Mouse (Mus musculus): Measurements from ENCODE around the gene Stk38l.
"Not testable (repeated sequence)": the region's sequence is repeated elsewhere in the genome, so short reads cannot be mapped to it uniquely, and the experiment has no call there.

Gene Stk38l

DNA sequence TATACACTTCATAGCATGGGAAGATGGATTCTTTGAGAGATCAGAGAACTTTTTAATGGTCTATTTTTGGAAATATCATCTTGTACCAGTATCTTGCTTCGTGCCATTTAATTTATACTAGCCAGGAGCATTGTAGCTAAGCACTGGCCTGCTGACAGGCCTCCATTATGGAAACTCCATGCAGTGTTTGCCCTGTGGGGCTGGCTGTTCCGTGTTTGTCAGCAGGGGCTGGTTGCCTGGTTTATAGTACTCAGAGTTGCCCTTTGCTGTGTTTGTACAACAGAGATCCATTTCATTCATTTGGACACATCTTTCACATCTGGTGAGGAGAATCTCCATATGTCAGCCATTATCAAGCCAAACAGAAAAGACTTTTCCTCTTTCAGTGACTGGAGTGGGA, 6.9 kb downstream of the Stk38l start:
- in situ Hi-C loops (cut with MboI; ENCODE audit: low pct_unique_long_range_greater_than_20kb in 1 of 2, low sequenced_read_pairs in 2 of 2, unreplicated experiment in 1 of 2): no loop called here

DNA sequence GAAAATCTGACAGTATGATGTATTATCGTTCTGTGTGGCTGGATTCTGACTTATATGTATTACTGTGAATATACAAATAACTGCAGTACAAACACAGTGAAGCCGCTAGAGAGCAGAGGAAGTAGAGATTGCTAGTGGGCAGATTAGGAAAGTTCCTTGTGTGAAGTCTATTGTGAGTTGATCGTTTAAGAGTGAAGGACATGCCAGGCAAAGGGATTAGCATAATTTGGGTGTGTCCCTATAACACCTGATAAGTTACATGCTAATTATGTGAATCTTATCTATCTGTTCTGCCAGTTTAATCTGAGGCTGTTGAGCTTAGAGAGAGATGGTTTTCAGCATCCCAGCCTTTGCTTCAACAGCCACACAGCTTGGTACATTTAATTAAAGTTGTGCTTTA, 7.4 kb downstream of the Stk38l start:
- in situ Hi-C loops (cut with MboI; ENCODE audit: low pct_unique_long_range_greater_than_20kb in 1 of 2, low sequenced_read_pairs in 2 of 2, unreplicated experiment in 1 of 2): no loop called here

DNA sequence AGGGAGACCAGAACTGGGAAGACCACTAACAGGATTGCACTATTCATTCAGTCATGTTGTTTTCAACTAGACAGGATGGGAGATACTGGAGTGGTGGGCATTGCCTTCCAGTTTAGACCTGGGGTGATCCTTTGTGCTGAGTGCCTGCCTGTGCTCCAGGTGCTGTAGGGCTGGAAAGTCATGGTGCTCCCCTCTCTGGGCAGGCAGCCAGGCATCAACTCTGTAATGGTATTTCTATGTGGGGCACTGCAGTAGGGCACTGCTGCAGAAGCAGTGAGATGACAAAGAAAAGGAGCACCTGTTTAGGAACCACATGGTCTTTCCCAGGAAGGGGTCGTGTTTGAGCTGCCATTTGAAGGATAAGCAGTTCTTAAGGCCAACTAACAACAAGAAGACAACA, 7.9 kb downstream of the Stk38l start:
- in situ Hi-C loops (cut with MboI; ENCODE audit: low pct_unique_long_range_greater_than_20kb in 1 of 2, low sequenced_read_pairs in 2 of 2, unreplicated experiment in 1 of 2): no loop called here

DNA sequence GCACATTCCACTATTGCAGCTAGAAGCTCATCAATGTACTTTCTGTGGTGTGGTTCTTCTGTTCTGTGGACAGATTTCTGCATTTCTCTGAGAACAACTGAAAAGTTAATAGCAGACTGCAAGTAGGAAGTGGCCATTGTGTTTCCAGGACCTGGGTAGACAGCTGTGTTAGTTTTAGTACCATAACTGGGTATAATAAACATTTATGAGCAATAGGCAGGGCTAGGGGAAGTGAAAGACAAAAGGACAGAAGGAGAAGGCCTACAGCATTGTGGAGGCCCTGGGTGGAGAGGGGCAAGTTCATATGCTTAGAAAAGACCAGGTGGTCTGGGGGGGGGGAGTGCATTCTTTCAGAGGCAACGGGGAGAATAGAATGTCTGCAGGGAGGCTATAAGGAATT, 8.8 kb downstream of the Stk38l start:
- in situ Hi-C loops (cut with MboI; ENCODE audit: low pct_unique_long_range_greater_than_20kb in 1 of 2, low sequenced_read_pairs in 2 of 2, unreplicated experiment in 1 of 2): no loop called here

DNA sequence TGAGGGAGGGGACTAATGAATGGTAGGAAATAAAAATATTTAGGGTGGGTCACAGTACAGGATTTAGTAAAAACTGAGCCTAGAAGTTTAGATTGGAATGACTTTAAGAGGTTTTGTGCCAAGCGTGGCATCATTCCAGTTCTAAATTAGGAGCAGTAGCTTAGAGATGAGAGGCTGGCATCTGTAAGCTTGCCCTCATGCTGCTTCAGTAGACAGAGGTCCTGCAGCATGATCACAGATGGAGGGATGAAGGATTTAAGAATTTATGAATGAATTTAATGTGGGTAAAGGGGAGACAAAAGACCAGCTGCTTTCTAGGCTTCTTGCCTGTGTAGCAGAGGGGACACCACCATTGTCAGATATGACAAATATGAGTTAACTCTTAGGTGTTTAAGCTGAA, 14.1 kb downstream of the Stk38l start:
- in situ Hi-C loops (cut with MboI; ENCODE audit: low pct_unique_long_range_greater_than_20kb in 1 of 2, low sequenced_read_pairs in 2 of 2, unreplicated experiment in 1 of 2): no loop called here

DNA sequence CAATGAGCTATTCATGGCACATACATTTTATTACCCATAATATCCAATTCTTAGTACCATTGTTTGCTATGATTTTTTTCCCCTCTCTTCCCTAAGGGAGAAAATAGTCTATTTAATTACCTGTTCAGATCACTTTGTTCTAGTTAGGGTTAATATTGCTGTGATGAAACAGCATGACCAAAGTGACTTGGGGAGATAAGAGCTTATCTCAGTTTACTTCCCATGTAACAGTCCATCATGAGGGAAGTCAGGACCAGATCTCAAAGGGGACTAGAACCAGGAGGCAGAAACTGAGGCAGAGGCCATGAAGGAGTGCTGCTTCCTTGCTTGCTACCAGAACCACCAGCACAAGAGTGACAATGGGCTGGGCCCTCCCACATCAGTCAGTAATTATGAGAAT, 15.9 kb downstream of the Stk38l start:
- in situ Hi-C loops (cut with MboI; ENCODE audit: low pct_unique_long_range_greater_than_20kb in 1 of 2, low sequenced_read_pairs in 2 of 2, unreplicated experiment in 1 of 2): no loop called here

DNA sequence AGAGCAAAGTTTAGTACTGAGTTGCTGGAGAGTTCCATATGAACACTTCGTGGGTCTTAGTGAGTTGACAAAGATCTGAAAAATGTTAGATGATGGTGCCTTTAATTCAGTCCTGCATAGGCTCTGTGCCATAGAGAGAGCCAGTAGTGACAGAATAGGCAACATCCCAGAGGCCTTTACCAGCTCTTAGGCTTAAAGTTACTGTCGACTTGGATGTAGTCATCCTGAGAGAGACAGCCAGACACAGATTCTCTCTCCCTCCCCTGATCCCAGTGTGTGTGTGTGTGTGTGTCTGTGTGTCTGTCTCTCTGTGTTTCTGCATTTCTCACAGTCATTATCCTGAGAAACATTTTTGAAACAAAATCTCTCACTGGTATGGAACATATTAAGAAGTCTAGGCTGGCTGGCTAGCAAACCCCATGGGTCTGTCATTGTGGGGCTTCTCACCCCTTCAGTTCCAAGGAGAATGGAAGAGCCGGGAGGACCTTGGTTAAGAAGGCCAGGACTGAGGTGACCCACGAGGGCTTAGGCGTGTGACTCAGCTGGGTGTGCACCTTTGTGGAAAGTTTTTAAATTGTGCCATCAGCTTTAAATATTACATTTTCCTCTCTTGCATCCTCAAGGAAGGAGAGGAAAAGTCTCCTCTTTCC, 17.3 kb downstream of the Stk38l start:
- in situ Hi-C loops (cut with MboI; ENCODE audit: low pct_unique_long_range_greater_than_20kb in 1 of 2, low sequenced_read_pairs in 2 of 2, unreplicated experiment in 1 of 2): no loop called here

DNA sequence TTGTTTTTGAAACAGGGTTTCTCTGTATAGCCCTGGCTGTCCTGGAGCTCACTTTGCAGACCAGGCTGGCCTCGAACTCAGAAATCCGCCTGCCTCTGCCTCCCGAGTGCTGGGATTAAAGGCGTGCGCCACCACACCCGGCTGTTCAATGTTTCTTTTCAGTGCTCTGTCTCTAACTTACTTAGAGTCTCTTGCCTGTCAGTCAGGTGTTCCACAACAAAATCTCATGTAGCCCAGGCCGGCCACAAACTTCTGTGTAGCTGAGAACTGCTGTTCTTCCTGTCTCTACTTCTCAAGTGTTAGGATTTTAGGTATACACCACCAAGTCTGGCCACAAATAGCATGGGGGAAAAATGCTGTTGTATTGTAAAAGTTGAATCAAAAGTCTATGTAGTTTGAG, 19.5 kb downstream of the Stk38l start:
- in situ Hi-C loops (cut with MboI; ENCODE audit: low pct_unique_long_range_greater_than_20kb in 1 of 2, low sequenced_read_pairs in 2 of 2, unreplicated experiment in 1 of 2): not testable (repeated sequence)

DNA sequence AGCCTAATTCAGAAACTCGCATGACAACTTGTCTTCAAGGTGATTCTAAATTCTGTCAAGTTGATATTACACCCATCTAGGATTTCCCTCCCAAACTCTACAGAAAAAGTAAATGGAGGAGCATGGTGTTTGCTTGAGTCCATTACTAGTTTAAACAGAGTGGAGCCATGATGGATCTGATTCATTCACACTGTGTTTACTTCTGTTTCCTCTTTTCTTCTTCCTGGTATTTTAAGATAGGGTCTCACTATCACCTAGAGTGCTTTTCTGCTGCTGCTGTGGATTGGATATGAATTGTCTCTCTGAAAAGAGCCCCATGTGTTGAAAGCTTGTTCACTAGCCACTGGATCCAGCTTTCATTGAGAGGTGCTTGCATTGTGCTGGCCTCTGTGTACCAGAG, 20.4 kb downstream of the Stk38l start:
- in situ Hi-C loops (cut with MboI; ENCODE audit: low pct_unique_long_range_greater_than_20kb in 1 of 2, low sequenced_read_pairs in 2 of 2, unreplicated experiment in 1 of 2): no loop called here

DNA sequence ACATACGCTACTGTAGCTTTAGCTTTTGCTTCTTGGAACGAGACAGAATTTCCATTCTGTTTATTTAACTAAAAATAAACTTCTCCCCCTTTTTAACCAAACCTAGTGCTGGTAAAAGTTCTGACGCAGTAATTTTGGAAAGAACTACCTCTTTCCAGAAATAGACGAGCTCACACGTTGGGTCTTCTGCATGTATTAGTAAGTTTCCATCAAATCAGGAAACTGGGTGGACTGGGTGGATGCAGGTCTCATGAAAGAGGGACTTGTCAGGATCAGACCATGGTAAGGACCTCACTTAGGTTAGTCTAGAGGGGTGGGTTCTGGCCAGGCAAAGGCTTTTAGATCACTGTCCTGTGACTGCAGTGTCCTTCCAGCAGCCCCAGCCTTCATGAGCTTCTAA, 21.8 kb downstream of the Stk38l start:
- in situ Hi-C loops (cut with MboI; ENCODE audit: low pct_unique_long_range_greater_than_20kb in 1 of 2, low sequenced_read_pairs in 2 of 2, unreplicated experiment in 1 of 2): no loop called here

DNA sequence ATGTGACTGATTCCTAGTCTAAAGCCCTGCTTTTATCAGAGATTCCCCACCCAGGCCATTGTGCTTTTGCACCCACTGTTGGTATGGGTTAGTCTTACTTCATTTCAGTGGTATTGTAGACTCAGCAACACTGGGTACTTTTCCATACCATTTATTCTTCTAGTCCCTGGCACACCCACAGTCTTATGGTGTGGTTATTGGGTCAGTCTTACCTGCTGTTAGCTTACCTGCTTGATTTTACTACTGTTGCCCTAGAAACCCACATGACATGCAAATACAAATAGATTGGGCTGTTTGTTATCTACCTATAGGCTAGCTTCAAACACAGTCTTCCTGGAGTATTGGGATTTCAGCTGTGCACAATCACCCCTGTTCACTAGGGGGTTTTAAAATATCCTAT, 22.3 kb downstream of the Stk38l start:
- in situ Hi-C loops (cut with MboI; ENCODE audit: low pct_unique_long_range_greater_than_20kb in 1 of 2, low sequenced_read_pairs in 2 of 2, unreplicated experiment in 1 of 2): no loop called here

DNA sequence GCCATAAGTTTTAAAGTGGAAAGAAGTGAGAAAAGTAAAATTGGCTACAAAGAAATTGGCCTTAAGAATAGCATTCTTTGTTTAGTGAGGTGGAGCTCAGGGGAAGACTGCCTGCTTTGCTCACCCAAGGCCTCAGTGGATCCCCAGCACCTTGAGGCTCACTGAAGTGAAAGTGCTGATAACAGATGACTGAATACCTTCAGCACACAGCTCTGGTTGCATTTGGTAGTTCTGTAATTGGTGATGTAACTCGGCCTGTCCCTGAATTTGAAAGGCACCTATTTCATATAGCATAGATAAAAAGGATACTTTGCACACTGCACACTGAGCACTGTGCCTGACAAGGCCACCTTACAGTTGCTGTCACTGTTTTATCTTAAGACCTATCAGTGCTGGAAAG, 23.5 kb downstream of the Stk38l start:
- in situ Hi-C loops (cut with MboI; ENCODE audit: low pct_unique_long_range_greater_than_20kb in 1 of 2, low sequenced_read_pairs in 2 of 2, unreplicated experiment in 1 of 2): no loop called here

DNA sequence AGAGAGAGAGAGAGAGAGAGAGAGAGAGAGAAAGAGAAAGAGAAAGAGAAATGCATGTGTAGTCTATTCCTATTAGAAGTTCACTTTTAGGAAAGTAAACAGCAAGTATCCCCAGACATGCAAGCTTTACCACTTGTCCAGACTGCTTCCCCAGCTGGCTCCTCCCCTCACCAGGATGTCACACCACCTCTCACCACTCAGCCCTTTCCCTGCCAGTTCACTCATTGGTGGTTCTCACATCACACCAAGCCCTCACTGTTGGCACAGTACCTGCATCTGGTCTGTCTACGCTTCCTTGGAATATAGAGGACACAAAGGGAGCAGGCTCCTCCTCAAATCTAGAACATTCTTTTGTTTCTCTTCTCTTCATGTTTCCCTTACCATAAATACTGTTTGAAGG, 26.9 kb downstream of the Stk38l start:
- in situ Hi-C loops (cut with MboI; ENCODE audit: low pct_unique_long_range_greater_than_20kb in 1 of 2, low sequenced_read_pairs in 2 of 2, unreplicated experiment in 1 of 2): loop anchor here in 1 of 2 experiments (10.0 kb wide), 1 partner anchor 107 kb away; the partner anchor contains the start of genes Med21 and Tm7sf3

DNA sequence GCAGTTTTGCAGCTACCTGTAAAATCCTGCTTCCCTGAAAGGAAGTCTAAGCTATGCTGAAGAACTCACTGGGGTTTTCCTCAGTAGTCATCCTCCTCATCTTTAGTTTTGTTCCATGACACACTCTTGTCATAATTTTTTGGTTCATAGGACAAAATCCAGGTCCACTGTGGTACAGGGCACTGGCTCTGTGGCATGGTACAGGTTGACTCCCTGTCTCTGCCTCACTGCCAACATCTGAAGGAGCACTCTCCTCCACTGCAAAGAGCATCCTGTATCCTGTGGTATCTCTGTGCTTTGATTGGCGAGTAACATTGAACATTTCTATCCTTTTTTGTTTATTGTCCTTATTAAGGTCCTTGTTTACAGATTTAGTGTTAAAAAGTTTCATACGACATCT, 27.4 kb downstream of the Stk38l start:
- in situ Hi-C loops (cut with MboI; ENCODE audit: low pct_unique_long_range_greater_than_20kb in 1 of 2, low sequenced_read_pairs in 2 of 2, unreplicated experiment in 1 of 2): loop anchor here in 1 of 2 experiments (10.0 kb wide), 1 partner anchor 107 kb away; the partner anchor contains the start of genes Med21 and Tm7sf3

DNA sequence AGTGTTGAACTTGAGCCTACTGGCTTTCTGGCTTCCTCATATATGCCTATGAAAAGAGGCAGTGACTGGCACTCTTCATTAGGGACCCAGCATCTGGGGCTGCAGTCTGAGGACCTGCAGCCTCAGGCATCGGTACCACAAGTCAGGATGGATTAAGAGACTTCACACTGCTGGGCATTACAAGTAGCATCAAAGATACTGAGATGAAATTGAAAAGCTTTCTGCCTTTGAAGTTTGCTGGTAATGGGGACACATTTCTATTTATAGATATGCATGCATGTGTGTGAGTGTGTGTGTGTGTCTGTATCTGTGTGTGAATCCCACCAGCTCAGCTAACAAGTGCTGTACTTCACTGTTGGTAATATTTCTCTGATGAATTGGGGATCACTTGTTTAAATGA, 27.8 kb downstream of the Stk38l start:
- in situ Hi-C loops (cut with MboI; ENCODE audit: low pct_unique_long_range_greater_than_20kb in 1 of 2, low sequenced_read_pairs in 2 of 2, unreplicated experiment in 1 of 2): loop anchor here in 1 of 2 experiments (10.0 kb wide), 1 partner anchor 108 kb away; the partner anchor contains the start of genes Med21 and Tm7sf3

DNA sequence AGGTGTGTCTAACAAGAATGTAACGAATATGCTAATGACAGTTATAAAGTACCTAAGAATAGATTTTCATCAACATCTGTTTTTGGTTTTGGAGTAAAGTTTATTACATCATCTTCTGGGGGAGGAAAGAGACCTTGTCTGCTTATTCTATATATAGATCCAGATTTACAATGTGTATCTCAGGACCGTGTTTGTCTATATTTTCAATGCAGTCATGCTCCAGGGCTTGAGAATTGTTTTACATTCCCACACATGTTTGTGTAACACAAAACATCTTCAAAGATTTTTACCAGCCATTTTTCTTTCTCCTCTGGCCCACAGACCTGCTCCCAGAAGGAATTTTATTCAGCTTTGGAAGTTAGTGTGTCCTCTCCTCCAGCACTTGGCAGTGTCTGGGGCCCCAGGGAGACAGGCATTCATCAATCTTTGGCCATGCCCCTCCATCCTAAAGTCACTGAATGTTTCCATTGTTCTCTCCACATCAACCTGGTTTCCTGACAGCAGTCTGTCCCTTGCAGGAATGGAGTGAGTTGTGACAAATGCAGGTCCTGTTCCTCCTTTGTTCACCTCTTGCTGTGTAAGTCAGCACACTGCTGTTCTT, 28.9 kb downstream of the Stk38l start:
- in situ Hi-C loops (cut with MboI; ENCODE audit: low pct_unique_long_range_greater_than_20kb in 1 of 2, low sequenced_read_pairs in 2 of 2, unreplicated experiment in 1 of 2): loop anchor here in 1 of 2 experiments (10.0 kb wide), 1 partner anchor 109 kb away; the partner anchor contains the start of genes Med21 and Tm7sf3

DNA sequence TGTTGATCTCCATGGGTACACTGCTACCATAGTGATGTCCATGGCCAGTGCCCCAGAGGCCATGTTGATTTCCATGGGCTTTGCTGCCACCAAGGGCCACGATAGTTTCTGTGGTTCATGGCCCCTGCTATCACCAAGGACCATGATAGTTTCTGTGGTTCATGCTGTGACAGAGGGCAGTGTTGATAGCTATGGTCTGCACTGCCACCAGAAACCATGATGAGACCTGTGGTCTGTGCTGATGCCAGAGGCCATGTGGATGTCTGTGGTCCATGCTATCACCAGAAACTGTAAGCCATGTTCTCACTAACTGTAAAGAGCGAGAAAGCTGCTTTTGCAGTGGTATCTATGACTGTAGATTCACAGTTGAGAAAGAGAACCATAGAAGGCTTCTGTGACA, 30.3 kb downstream of the Stk38l start:
- in situ Hi-C loops (cut with MboI; ENCODE audit: low pct_unique_long_range_greater_than_20kb in 1 of 2, low sequenced_read_pairs in 2 of 2, unreplicated experiment in 1 of 2): loop anchor here in 1 of 2 experiments (10.0 kb wide), 1 partner anchor 110 kb away; the partner anchor contains the start of genes Med21 and Tm7sf3

DNA sequence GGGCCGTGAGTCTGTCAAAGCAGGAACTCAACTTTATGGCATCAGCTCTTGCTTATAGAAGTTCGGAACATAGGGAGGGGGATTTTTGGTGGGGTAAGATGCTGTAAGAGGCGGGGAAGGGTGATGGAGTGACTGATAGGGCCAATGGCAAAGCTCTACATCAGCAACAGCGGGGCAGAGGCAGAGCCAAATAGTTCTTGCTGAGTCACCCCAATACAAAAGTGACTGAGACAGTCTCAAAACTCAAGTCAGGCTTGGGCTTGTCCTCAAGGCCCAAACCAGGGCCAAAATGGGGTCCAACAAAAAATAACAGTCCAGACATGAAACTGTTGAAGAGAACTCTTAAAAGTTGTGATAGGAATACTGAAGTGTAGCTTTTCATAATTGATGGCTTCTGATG, 30.9 kb downstream of the Stk38l start:
- in situ Hi-C loops (cut with MboI; ENCODE audit: low pct_unique_long_range_greater_than_20kb in 1 of 2, low sequenced_read_pairs in 2 of 2, unreplicated experiment in 1 of 2): loop anchor here in 1 of 2 experiments (10.0 kb wide), 1 partner anchor 111 kb away; the partner anchor contains the start of genes Med21 and Tm7sf3

DNA sequence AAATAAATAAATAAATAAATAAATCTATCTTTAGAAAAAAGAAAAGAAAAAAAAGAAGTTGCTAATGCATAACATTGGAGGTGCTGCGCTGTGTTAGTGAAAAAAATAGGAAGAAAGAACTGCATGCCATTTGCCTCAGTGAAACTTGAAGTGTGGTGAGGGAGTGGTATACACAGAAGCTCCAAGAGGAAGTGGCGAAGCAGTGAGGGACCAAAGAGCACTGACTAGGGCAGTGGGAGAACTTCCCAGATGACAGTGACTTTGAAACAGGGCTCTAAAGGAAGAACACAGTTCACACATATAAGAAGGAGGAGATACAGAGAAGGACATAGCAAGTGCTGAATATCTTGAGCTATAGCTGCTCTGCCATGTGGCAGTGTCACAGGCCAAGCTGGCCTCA, 34.2 kb downstream of the Stk38l start:
- in situ Hi-C loops (cut with MboI; ENCODE audit: low pct_unique_long_range_greater_than_20kb in 1 of 2, low sequenced_read_pairs in 2 of 2, unreplicated experiment in 1 of 2): loop anchor here in 1 of 2 experiments (10.0 kb wide), 1 partner anchor 114 kb away; the partner anchor contains the start of genes Med21 and Tm7sf3

DNA sequence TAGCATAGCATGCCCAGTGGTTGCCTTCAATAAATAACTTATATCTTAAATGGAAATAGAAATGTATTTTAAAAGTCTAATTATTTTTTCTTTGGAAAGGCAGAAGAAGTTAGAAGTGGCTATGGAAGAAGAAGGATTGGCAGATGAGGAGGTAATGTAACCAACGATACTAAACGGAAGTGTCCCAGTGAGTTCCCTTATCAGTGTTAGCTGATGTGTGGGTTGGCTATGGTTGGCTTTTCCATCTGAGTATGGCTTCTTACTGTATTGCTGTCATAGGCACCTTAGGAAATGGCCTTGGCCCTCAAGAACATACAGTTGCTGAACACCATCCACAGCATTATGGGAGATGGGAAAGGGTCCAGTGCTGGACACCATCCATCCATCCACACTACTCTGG, 35.2 kb downstream of the Stk38l start:
- in situ Hi-C loops (cut with MboI; ENCODE audit: low pct_unique_long_range_greater_than_20kb in 1 of 2, low sequenced_read_pairs in 2 of 2, unreplicated experiment in 1 of 2): no loop called here

All from mouse embryonic stem cell (cell line).